Mouse (Mus musculus): ENCODE measurements around the gene Krt7.

Gene Krt7

GRCm38 (mm10) chr15:101378646-101379045 is 32.2 kb upstream of the Krt7 start:
- DNase-seq = no peak

- DNase-seq = peak; percentile 41 to 52
These were observed 29.1 kb upstream of the Krt7 start for GRCm38 (mm10) chr15:101381758-101382157.

GRCm38 (mm10) chr15:101382811-101383210 is 28.0 kb upstream of the Krt7 start:
- DNase-seq = no peak

GRCm38 (mm10) chr15:101384610-101385009 is 26.2 kb upstream of the Krt7 start:
- no peak for DNase-seq

- DNase-seq = no peak
These were observed 25.8 kb upstream of the Krt7 start for GRCm38 (mm10) chr15:101385064-101385463.

- peak; percentile 70 to 79 for DNase-seq
These were observed 23.7 kb upstream of the Krt7 start for GRCm38 (mm10) chr15:101387176-101387575.

- DNase-seq = peak; percentile 44 to 59
These were observed 22.8 kb upstream of the Krt7 start for GRCm38 (mm10) chr15:101388034-101388541.

- DNase-seq = no peak
These were observed 20.6 kb upstream of the Krt7 start for GRCm38 (mm10) chr15:101390203-101390602.

GRCm38 (mm10) chr15:101392251-101392650 is 18.6 kb upstream of the Krt7 start:
- no peak for DNase-seq

GRCm38 (mm10) chr15:101394908-101395307 is 15.9 kb upstream of the Krt7 start:
- peak in 1 of 2 experiments; percentile 47 for DNase-seq

GRCm38 (mm10) chr15:101396466-101396865 is 14.4 kb upstream of the Krt7 start:
- DNase-seq = no peak

GRCm38 (mm10) chr15:101396921-101397320 is 13.9 kb upstream of the Krt7 start:
- DNase-seq = no peak

GRCm38 (mm10) chr15:101397683-101398082 is 13.2 kb upstream of the Krt7 start:
- no peak for DNase-seq

- no peak for DNase-seq
These were observed 12.6 kb upstream of the Krt7 start for GRCm38 (mm10) chr15:101398269-101398668.

- DNase-seq = peak; percentile 65 to 79
These were observed 1.3 kb downstream of the Krt7 start for GRCm38 (mm10) chr15:101412188-101412587.

GRCm38 (mm10) chr15:101413916-101414635 is 3.2 kb downstream of the Krt7 start:
- peak; percentile 60 to 73 for DNase-seq

- DNase-seq = no peak
These were observed 4.1 kb downstream of the Krt7 start for GRCm38 (mm10) chr15:101414807-101415565.

- no peak for DNase-seq
These were observed 8.1 kb downstream of the Krt7 start for GRCm38 (mm10) chr15:101418950-101419349.

GRCm38 (mm10) chr15:101420903-101421302 is 10.1 kb downstream of the Krt7 start:
- peak; percentile 54 to 60 for DNase-seq

GRCm38 (mm10) chr15:101424914-101425313 is 14.1 kb downstream of the Krt7 start:
- DNase-seq = no peak

GRCm38 (mm10) chr15:101436611-101437010 is 25.8 kb downstream of the Krt7 start:
- DNase-seq = no peak

GRCm38 (mm10) chr15:101438555-101438954 is 27.7 kb downstream of the Krt7 start, which contains the start of gene Krt87:
Krt87 (minus strand) TSS chr15:101438804.
- DNase-seq = peak; percentile 32 to 37

- no peak for DNase-seq
These were observed 30.0 kb downstream of the Krt7 start for GRCm38 (mm10) chr15:101440837-101441236.

GRCm38 (mm10) chr15:101446572-101446971 is 35.7 kb downstream of the Krt7 start:
- no peak for DNase-seq
